Mouse (Mus musculus) liver, adult 2 months (tissue): ENCODE measurements at regions not wholly inside any gene's neighbourhood (a gene's known extent, or its start where the extent isn't known, plus 50 kb on each side); places are given as distances from the start of the nearest gene placed in this dataset.

Source experiments
- DNase-seq: peaks from one replicate; pipeline ENCODE4 v3.0.0-alpha.2; 2011; ENCODE audit warnings: low read depth, low spot score; ENCODE audit errors: extremely low read depth
- H3K27ac ChIP-seq: fragments of 200-500 bp; replicated peaks from 2 replicates; pipeline ENCODE4 v1.5.1; 2012; ENCODE audit warnings: low read depth, mild to moderate bottlenecking, control low read depth, inconsistent platforms, low read length; ENCODE audit not compliant: insufficient read depth
- H3K27me3 ChIP-seq: fragments of 200-500 bp; 2 replicates; pipeline ENCODE4 v1.6.1; 2012; ENCODE audit warnings: mild to moderate bottlenecking, moderate library complexity, low read length, inconsistent platforms; ENCODE audit not compliant: control insufficient read depth, insufficient read depth
- H3K36me3 ChIP-seq: fragments of 200-500 bp; 2 replicates; pipeline ENCODE4 v1.6.1; 2012; ENCODE audit warnings: low read length, inconsistent platforms; ENCODE audit not compliant: control insufficient read depth, insufficient read depth
- H3K4me1 ChIP-seq: fragments of 200-500 bp; 2 replicates; pipeline ENCODE4 v1.6.1; 2011; ENCODE audit warnings: low read length; ENCODE audit not compliant: control insufficient read depth, insufficient read depth
- H3K4me3 ChIP-seq: fragments of 200-500 bp; 2 replicates; pipeline ENCODE4 v1.5.1; 2011; ENCODE audit warnings: low read depth, mild to moderate bottlenecking, control low read depth, low read length, moderate library complexity; ENCODE audit not compliant: insufficient read depth
- H3K79me2 ChIP-seq: fragments of 200-500 bp; 2 replicates; pipeline ENCODE4 v1.6.1; 2012; ENCODE audit warnings: inconsistent platforms, mild to moderate bottlenecking, low read length, moderate library complexity; ENCODE audit not compliant: control insufficient read depth, insufficient read depth
- H3K9ac ChIP-seq: fragments of 200-500 bp; 2 replicates; pipeline ENCODE4 v1.6.1; 2012; ENCODE audit warnings: low read depth, mild to moderate bottlenecking, control low read depth, inconsistent platforms, low read length
- CTCF ChIP-seq: fragments of 200-500 bp; IDR thresholded peaks from 2 replicates; pipeline ENCODE4 v1.5.1; 2011; ENCODE audit warnings: low read depth, low read length, control low read depth
- POLR2A ChIP-seq: fragments of 200-500 bp; IDR thresholded peaks from 2 replicates; pipeline ENCODE4 v1.6.1; 2011; ENCODE audit warnings: low read length, control low read depth; ENCODE audit not compliant: insufficient read depth; ENCODE audit errors: extremely low read depth
- WGBS: fragments of 180-500 bp; shearing (Covaris S2); methylation state at CpG from one replicate; pipeline ENCODE4 v1.1.7; 2018; 5-methylcytosine and 5-hydroxymethylcytosine counted together

DNA sequence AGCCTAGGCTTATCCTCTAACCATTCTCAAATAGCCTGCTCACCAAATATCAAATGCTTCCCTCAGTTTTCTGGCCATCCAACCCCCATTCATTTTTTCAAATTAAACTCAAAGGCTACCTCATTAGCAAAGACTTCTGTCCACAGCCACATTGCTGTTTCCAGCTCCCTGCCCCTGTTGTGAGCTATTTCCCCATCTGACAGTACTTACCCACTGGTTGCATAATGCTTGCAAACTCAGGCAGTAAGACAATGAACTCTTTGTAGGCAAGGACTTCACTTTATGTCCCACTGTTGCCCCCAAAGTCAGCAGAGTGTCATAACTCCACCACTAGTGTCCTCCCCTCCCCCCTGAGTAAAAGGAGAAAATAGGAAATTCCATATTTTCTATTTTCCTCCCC, 194.7 kb downstream of the Rpl10-ps3 start:
- H3K27ac ChIP-seq = no peak overlapping the region
- H3K27me3 ChIP-seq = no peaks in the 10 kb centered on the region
- H3K36me3 ChIP-seq = no peaks in the 10 kb centered on the region
- no peak overlapping the region for H3K9ac ChIP-seq
- no peaks in the 10 kb centered on the region for H3K4me1 ChIP-seq
- no peaks in the 10 kb centered on the region for H3K79me2 ChIP-seq
- TF ChIP-seq POLR2A (no peak), CTCF (no peak)
- H3K4me3 ChIP-seq = no peak overlapping the region
- DNase-seq = no peak

DNA sequence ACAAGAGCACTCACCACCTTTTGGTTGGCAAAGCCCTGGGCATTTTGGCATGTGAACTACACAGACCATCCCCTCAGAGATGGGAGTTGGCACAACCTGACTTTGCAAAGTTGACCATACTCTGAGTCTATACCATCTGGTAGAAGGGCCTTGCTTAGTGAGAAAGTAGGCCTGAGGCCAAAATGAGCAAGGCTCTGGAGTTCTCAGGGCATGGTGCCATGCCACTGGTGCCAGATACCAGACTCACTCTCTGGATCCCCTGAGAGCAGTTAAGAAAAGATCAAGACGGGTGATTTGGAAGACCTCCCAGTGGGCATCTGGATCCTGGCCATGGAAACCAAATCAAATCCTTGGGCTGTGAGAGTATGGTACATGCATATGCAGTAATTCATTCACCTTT, 202.0 kb downstream of the Rpl10-ps3 start:
- no peaks in the 10 kb centered on the region for H3K79me2 ChIP-seq
- no peak for DNase-seq
- no peaks in the 10 kb centered on the region for H3K4me1 ChIP-seq
- no peaks in the 10 kb centered on the region for H3K36me3 ChIP-seq
- no peak overlapping the region for H3K27ac ChIP-seq
- TF ChIP-seq POLR2A (no peak), CTCF (no peak)
- peaks cover 7% of the 10 kb centered on the region; the same call in 1 of the 2 replicates for H3K27me3 ChIP-seq
- WGBS = 87% methylated on average over 1 of the region's 1 CpGs
- H3K9ac ChIP-seq = no peak overlapping the region
- no peak overlapping the region for H3K4me3 ChIP-seq

DNA sequence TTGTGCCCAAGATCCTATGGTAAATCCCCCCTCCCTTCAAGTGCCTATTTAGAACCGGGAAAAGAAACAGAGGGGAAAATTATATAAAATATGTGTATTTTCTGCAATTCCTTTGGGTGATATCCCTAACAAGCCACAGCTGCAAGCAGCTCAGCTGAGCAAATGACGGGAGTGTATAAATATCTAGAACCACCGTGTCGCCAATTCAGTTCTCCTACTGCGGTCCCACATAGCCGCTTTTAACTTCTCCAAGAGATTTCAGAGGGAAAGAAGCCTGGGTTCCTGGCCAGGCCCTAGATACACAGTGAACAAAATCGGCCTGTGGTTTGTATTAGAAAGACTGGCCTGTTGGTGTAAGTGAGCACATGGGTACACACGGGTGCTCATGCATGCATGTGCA, 202.7 kb downstream of the Rpl10-ps3 start:
- no peaks in the 10 kb centered on the region for H3K4me1 ChIP-seq
- TF ChIP-seq POLR2A (no peak), CTCF (no peak)
- 89% methylated on average over 8 of the region's 8 CpGs for WGBS
- no peaks in the 10 kb centered on the region for H3K79me2 ChIP-seq
- DNase-seq = no peak
- no peak overlapping the region for H3K4me3 ChIP-seq
- H3K27ac ChIP-seq = no peak overlapping the region
- no peaks in the 10 kb centered on the region for H3K36me3 ChIP-seq
- H3K27me3 ChIP-seq = peaks cover 7% of the 10 kb centered on the region; the same call in 1 of the 2 replicates
- H3K9ac ChIP-seq = no peak overlapping the region

DNA sequence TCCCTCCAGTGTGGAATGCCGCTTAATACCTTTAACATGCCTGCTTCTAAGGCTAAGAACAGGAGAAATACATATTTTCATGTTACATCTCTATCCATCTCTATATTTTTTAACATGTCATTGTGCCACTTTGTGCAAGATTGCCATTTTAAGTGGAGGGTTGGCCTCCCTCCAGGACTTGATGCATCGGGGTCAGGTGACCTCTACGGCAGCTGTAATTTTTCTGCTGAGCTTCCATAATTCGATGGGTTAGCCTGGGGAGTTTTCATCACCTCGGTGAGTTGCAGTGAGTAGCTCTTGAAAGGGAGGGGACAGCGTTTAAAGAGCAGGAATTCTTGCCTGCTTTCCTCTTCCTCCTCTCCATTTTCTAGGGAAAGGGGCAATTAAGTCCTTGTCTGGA, 203.6 kb downstream of the Rpl10-ps3 start:
- no peaks in the 10 kb centered on the region for H3K79me2 ChIP-seq
- H3K9ac ChIP-seq = no peak overlapping the region
- WGBS = 69% methylated on average over 6 of the region's 6 CpGs
- H3K27ac ChIP-seq = no peak overlapping the region
- no peak for DNase-seq
- H3K4me1 ChIP-seq = peaks cover 7% of the 10 kb centered on the region
- peaks cover 7% of the 10 kb centered on the region; the same call in 1 of the 2 replicates for H3K27me3 ChIP-seq
- H3K4me3 ChIP-seq = no peak overlapping the region
- TF ChIP-seq POLR2A (no peak), CTCF (no peak)
- H3K36me3 ChIP-seq = no peaks in the 10 kb centered on the region

DNA sequence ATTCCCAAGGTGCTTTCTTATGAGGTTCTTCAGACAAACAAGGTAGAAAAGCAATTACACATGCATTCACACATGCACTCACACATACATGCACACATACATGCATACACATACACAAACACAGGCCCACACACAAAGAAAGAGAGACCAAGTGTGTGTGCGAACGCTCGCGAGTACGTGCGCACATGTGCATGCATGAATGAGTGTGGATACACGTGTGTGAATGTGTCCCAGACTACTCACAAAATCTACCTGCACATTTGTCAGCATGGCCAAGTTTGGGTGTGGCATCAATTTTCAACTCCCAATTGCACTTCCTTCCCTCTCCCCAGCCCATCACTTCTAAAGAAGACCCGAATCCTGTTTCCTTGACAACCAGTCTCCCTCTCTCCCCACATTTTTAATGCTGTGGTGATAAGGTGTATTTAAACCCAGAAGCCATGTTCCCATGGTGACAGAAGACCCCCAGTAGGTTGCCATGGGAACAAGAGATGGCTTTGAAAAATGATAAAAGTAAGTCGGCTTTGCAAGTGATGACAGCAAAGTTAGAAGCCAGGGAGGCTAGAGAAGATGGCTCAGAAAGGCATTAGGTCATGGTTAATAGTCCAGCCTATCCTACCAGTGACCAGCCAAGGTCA, 206.3 kb downstream of the Rpl10-ps3 start:
- peaks cover 8% of the 10 kb centered on the region; the same call in 1 of the 2 replicates for H3K27me3 ChIP-seq
- no peak for TF ChIP-seq CTCF
- TF ChIP-seq POLR2A = no peak
- no peak overlapping the region for H3K27ac ChIP-seq
- H3K4me1 ChIP-seq = peaks cover 8% of the 10 kb centered on the region
- no peak for DNase-seq
- no peak overlapping the region for H3K9ac ChIP-seq
- WGBS = 94% methylated on average over 9 of the region's 9 CpGs
- no peak overlapping the region for H3K4me3 ChIP-seq
- no peaks in the 10 kb centered on the region for H3K36me3 ChIP-seq
- no peaks in the 10 kb centered on the region for H3K79me2 ChIP-seq

DNA sequence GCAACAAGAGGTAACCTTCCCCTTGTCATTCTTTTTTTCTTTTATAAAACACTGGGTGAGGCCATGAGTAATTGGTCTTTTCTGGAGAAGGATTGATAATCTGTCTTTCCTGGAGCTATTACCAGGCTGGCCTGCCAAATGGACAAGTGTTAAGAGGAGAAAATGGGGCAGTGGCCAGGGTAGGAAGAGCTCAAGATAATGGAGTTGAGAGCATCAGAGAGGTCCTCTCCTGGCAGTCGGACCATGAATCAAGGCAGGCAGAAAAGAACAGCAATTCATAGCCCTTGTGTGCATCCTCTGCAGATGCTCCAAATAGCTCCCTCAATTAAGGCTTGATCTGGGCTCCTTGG, 208.2 kb downstream of the Rpl10-ps3 start:
- H3K27me3 ChIP-seq = peaks cover 7% of the 10 kb centered on the region; the same call in 1 of the 2 replicates
- no peak overlapping the region for H3K27ac ChIP-seq
- no peaks in the 10 kb centered on the region for H3K36me3 ChIP-seq
- H3K9ac ChIP-seq = no peak overlapping the region
- WGBS = 85% methylated on average over 1 of the region's 1 CpGs
- H3K4me3 ChIP-seq = no peak overlapping the region
- no peak for TF ChIP-seq CTCF
- TF ChIP-seq POLR2A = no peak
- H3K4me1 ChIP-seq = peaks cover 8% of the 10 kb centered on the region
- no peaks in the 10 kb centered on the region for H3K79me2 ChIP-seq
- no peak for DNase-seq
